Mouse (Mus musculus): ENCODE data around the gene Mgat3.

DNA sequence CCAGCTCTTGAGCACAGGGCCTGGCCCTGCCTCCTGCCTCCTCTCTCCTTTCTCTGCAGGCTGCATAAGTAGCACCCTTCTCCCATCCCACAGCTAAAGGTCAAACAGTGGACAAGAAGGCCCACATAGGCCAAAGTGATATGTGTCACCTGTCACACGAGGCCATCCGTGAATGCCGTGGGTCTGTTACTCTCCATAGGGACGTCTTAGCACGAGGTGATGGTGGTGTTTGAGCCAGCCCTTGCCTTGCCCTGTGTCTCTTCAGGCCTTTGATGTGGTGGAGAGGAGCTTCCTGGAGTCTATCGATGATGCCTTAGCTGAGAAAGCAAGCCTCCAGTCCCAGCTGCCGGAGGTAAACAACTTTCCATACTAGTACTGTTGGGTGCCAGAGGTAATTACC is 24.0 kb upstream of the Mgat3 start:
- TF ChIP-seq POLR2A (IDR thresholded peaks at IDR 0.05; ENCODE audit: borderline replicate concordance, extremely low read depth, insufficient read depth, insufficient read length, poor library complexity, severe bottlenecking) (no peak), CTCF (IDR thresholded peaks at IDR 0.05; ENCODE audit: borderline replicate concordance, extremely low read depth, insufficient read depth, insufficient read length) (no peak)
